Mouse (Mus musculus): ENCODE results near the gene Ms4a4a. TPM values are rescaled to one million over a fixed set of nuclear protein-coding genes. Genes with fewer than 3 reads are reported as not detected.

Ms4a4a gene
- not detected in 2 replicates for polyA plus RNA-seq (2012)

DNA sequence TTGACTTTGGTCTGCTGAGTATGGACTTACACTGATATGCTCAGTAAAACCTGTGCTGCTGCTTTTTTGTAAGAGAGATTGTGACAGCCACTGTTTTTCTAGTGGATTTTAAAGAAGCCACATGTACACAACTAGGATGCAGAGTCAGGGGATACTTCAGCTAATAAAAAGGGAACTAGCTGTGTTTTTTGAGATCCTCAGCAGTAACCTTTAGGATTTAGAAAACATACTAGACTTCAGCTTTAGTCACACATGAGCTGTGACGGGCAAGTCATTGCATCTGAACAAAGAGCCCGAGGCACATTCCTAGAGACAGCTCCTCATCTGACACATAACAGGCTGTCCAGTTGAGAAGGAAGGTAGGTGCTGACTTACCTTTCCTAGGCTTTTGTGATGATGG lies at the start of gene Ms4a4a:
Gene Ms4a4a, plus strand, starts transcription at position 251 of the 400 bp plus-strand sequence.
- Histone ChIP-seq H3K4me1 (ENCODE audit: control insufficient read depth) (no peaks in the 10 kb centered on the region), H3K4me3 (replicated peaks) (no peak within 1 kb of the TSS)
- TF ChIP-seq TAL1 (IDR thresholded peaks at IDR 0.05; ENCODE audit: low read length): no peak
- no peak for TF ChIP-seq GATA1 (IDR thresholded peaks at IDR 0.05; ENCODE audit: low read length)

DNA sequence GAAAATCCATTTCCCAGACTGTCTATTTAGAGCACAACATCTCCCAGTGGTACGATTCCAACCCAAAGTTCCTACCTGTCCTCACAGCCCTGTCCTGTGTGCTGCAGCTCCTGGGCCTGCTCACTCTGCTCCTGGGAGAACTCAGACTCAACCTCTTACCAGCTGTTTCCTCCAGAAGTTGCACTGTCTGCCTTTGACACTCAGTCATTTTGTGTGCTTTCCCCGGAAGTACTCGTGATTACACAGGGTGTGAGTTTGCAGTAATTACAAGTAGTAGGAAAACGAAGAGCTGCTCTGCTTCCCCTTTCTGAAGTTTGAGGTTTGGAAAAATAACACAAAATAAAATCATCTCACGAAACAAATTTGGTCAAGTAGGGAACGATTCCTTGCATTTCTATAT lies 39.4 kb upstream of the Ms4a4a start, which contains the start of gene Ms4a7:
Gene Ms4a7, minus strand, starts transcription at position 215 of the 400 bp plus-strand sequence.
- Histone ChIP-seq H3K9me3 (ENCODE audit: control insufficient read depth, low read length) (no peaks in the 10 kb centered on the region), H3K27me3 (ENCODE audit: control insufficient read depth) (no peaks in the 10 kb centered on the region), H3K4me3 (replicated peaks) (no peak within 1 kb of the TSS), H3K4me1 (ENCODE audit: control insufficient read depth) (no peaks in the 10 kb centered on the region), H3K36me3 (ENCODE audit: control insufficient read depth) (no peaks in the 10 kb centered on the region)
- TF ChIP-seq TAL1 (IDR thresholded peaks at IDR 0.05; ENCODE audit: low read length) (no peak), GATA1 (IDR thresholded peaks at IDR 0.05; ENCODE audit: low read length) (no peak)

More for the DNA sequence above, at the start of gene Ms4a4a:
- H3K36me3 ChIP-seq (ENCODE audit: control insufficient read depth): no peaks in the 10 kb centered on the region
- no peaks in the 10 kb centered on the region for H3K9me3 ChIP-seq (ENCODE audit: control insufficient read depth, low read length)
- no peaks in the 10 kb centered on the region for H3K27me3 ChIP-seq (ENCODE audit: control insufficient read depth)

DNA sequence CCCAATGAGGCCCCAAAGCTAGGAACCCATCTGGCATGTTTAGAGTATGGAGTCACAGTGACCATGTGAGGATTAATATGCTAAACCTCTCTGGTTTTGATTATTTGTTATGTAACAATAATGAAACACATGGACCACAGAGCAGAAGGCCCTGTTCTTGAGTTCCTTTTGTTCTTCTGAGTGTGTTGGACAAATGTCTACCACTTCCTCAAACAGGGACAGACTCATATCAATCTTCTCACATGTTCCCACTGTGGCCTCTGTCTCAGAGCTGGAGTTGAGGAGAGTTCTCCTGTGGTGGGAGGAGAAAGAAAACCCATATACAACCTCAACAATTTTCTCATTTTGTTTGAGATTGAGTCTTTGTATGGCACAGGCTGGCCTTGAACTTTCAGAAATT lies 32.2 kb upstream of the Ms4a4a start:
- Histone ChIP-seq H3K36me3 (ENCODE audit: control insufficient read depth) (no peaks in the 10 kb centered on the region), H3K4me3 (replicated peaks) (no peak overlapping the region), H3K27me3 (ENCODE audit: control insufficient read depth) (no peaks in the 10 kb centered on the region), H3K4me1 (ENCODE audit: control insufficient read depth) (no peaks in the 10 kb centered on the region), H3K9me3 (ENCODE audit: control insufficient read depth, low read length) (no peaks in the 10 kb centered on the region)
- TF ChIP-seq GATA1 (IDR thresholded peaks at IDR 0.05; ENCODE audit: low read length) (no peak), TAL1 (IDR thresholded peaks at IDR 0.05; ENCODE audit: low read length) (no peak)

DNA sequence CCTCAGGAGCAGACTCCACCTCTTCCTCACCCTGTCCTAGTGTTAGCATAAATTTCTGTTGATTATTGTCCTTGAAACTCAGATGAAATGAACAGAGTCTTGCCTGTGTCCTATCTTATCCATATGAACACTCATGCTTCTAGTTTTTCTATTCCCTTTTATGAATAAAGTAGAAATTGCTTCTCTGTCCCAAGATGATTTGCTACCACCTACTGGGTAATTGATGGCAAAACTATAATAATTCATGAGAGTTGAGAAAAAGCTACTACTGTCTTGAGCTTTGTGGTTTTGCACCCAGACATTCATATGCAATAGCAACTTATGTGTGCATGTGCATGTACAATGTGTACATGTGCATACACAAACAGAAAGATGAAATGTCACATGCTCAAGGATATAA lies 31.3 kb upstream of the Ms4a4a start:
- no peaks in the 10 kb centered on the region for H3K4me1 ChIP-seq (ENCODE audit: control insufficient read depth)
- H3K27me3 ChIP-seq (ENCODE audit: control insufficient read depth): no peaks in the 10 kb centered on the region
- no peak overlapping the region for H3K4me3 ChIP-seq (replicated peaks)
- no peaks in the 10 kb centered on the region for H3K36me3 ChIP-seq (ENCODE audit: control insufficient read depth)
- no peak for TF ChIP-seq GATA1 (IDR thresholded peaks at IDR 0.05; ENCODE audit: low read length)
- TF ChIP-seq TAL1 (IDR thresholded peaks at IDR 0.05; ENCODE audit: low read length): no peak
- no peaks in the 10 kb centered on the region for H3K9me3 ChIP-seq (ENCODE audit: control insufficient read depth, low read length)

DNA sequence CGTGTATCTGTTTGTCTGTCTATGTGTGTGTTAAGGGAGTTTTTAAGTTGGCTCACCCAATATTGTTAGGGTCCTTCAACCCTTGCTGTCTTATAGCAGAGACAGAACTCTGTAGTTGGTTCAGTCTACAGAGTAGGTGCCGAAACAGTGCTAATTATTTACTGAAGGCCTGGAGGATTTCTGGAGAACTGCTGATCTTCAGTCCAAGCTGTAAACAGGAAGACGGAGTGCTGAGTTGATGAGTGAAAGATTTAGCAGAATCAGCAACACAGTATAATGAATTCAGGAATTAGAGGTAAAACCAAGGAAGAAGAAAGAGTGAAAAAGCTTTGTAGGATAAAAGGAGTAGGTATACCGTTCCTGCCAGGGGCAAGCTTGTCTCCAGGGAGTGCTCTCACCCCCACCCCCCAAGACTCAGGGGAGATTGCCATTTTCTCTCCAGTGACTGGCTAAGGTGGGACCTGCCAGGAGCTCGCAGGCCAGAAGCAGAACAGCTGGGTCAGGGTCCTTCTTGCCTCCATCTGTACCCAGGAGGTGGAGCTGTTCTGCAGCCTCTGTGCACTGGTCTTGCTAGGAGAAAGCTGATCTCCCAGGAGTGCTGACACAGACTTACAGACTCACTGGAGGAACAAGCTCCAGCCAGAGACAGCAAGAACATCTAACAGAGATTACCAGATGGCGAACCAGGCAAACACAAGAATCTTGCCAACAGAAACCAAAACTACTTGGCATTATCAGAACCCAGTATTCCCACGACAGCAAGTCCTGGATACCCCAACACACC lies 25.4 kb upstream of the Ms4a4a start:
- H3K36me3 ChIP-seq (ENCODE audit: control insufficient read depth): no peaks in the 10 kb centered on the region
- no peaks in the 10 kb centered on the region for H3K27me3 ChIP-seq (ENCODE audit: control insufficient read depth)
- TF ChIP-seq TAL1 (IDR thresholded peaks at IDR 0.05; ENCODE audit: low read length) (no peak), GATA1 (IDR thresholded peaks at IDR 0.05; ENCODE audit: low read length) (no peak)
- no peak overlapping the region for H3K4me3 ChIP-seq (replicated peaks)
- no peaks in the 10 kb centered on the region for H3K9me3 ChIP-seq (ENCODE audit: control insufficient read depth, low read length)
- no peaks in the 10 kb centered on the region for H3K4me1 ChIP-seq (ENCODE audit: control insufficient read depth)

DNA sequence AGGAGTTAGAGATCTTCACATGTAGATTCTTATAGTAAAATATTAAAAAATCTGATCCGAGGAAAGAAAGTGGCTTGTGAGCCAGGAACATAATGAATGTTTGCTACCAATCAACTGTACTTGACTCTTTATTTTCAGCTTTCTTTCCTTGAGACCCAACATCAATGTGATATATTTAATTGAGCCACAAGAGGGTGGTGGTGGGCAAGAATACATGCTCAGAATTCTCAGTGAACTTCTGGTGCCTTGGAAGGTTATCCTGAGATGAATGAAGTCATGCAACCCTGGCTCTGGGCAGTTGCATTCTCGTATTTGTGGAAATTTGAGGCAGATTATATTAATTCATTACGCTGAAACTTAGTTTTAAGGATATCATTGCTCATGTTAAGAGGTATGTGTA lies 23.4 kb upstream of the Ms4a4a start:
- no peaks in the 10 kb centered on the region for H3K36me3 ChIP-seq (ENCODE audit: control insufficient read depth)
- no peak overlapping the region for H3K4me3 ChIP-seq (replicated peaks)
- H3K4me1 ChIP-seq (ENCODE audit: control insufficient read depth): no peaks in the 10 kb centered on the region
- TF ChIP-seq GATA1 (IDR thresholded peaks at IDR 0.05; ENCODE audit: low read length): no peak
- TF ChIP-seq TAL1 (IDR thresholded peaks at IDR 0.05; ENCODE audit: low read length): no peak
- no peaks in the 10 kb centered on the region for H3K27me3 ChIP-seq (ENCODE audit: control insufficient read depth)
- H3K9me3 ChIP-seq (ENCODE audit: control insufficient read depth, low read length): no peaks in the 10 kb centered on the region

DNA sequence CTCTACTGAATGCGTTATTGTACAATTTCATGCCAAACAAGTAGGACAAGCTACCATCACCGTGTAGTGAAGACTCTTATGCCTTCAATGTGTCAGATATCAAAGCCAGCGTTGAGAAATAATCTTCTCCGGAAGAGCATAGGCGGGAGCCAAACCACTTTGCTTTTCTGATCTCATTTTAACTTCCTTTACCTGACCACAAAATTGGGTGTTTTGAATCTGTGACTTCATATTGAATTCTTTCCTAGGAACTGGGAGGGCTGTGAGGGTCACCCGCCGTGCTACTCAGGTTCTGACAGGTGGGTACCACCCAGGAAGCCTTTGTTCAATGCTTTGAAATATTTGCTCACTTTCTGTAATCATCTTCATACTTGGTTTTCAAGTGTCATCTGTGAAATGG lies 19.6 kb upstream of the Ms4a4a start:
- no peak for TF ChIP-seq GATA1 (IDR thresholded peaks at IDR 0.05; ENCODE audit: low read length)
- H3K4me1 ChIP-seq (ENCODE audit: control insufficient read depth): no peaks in the 10 kb centered on the region
- H3K36me3 ChIP-seq (ENCODE audit: control insufficient read depth): no peaks in the 10 kb centered on the region

DNA sequence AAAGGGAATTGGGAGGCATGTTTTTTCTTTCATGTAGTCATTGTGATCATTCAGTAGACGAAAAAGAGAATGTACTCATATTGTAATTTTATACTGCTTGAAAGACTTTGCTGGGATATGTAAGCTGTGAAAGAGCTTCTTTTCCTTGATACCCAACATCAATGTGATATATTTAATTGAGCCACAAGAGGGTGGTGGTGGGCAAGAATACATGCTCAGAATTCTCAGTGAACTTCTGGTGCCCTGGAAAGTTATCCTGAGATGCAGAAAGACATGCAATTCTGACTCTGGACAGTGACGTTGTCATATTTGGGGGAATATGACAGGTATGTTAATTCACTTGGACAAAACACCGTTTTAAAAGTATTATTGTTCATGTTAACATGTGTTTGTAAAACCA lies 15.2 kb upstream of the Ms4a4a start:
- no peaks in the 10 kb centered on the region for H3K4me1 ChIP-seq (ENCODE audit: control insufficient read depth)
- TF ChIP-seq GATA1 (IDR thresholded peaks at IDR 0.05; ENCODE audit: low read length) (no peak), TAL1 (IDR thresholded peaks at IDR 0.05; ENCODE audit: low read length) (no peak)
- no peaks in the 10 kb centered on the region for H3K36me3 ChIP-seq (ENCODE audit: control insufficient read depth)
- H3K27me3 ChIP-seq (ENCODE audit: control insufficient read depth): no peaks in the 10 kb centered on the region
- H3K4me3 ChIP-seq (replicated peaks): no peak overlapping the region
- no peaks in the 10 kb centered on the region for H3K9me3 ChIP-seq (ENCODE audit: control insufficient read depth, low read length)

More for the DNA sequence above, 19.6 kb upstream of the Ms4a4a start:
- Histone ChIP-seq H3K9me3 (ENCODE audit: control insufficient read depth, low read length) (no peaks in the 10 kb centered on the region), H3K27me3 (ENCODE audit: control insufficient read depth) (no peaks in the 10 kb centered on the region), H3K4me3 (replicated peaks) (no peak overlapping the region)

DNA sequence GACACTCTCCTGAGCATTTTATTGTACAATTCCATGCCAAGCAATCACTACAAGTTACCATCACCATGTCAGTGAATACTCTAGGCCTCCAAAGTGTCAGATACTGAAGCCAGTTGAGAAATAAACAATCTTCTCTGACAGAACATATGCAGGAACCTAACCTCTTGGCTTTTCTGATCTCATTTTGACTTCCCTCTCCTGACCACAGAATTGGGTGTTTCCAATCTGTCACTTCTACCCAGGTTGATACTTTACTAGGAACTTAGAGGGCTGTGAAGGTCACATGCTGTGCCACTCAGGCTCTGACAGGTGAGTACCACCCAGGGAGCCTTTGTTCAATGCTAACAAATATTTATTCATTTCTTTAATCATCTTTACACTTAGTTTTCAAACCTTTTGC lies 13.3 kb upstream of the Ms4a4a start:
- H3K4me3 ChIP-seq (replicated peaks): no peak overlapping the region
- TF ChIP-seq GATA1 (IDR thresholded peaks at IDR 0.05; ENCODE audit: low read length) (no peak), TAL1 (IDR thresholded peaks at IDR 0.05; ENCODE audit: low read length) (no peak)
- no peaks in the 10 kb centered on the region for H3K36me3 ChIP-seq (ENCODE audit: control insufficient read depth)

More for the DNA sequence above, 13.3 kb upstream of the Ms4a4a start:
- Histone ChIP-seq H3K9me3 (ENCODE audit: control insufficient read depth, low read length) (no peaks in the 10 kb centered on the region), H3K4me1 (ENCODE audit: control insufficient read depth) (no peaks in the 10 kb centered on the region), H3K27me3 (ENCODE audit: control insufficient read depth) (no peaks in the 10 kb centered on the region)
